Mouse (Mus musculus) C2C12 (cell line): ENCODE measurements around the gene 1700024G13Rik. TPM values are rescaled to one million over a fixed set of nuclear protein-coding genes. Genes with fewer than 3 reads are reported as not detected.

Experiments
- H3K27me3 ChIP-seq: one replicate; pipeline ENCODE4 v1.6.1; 2011; ENCODE audit not compliant: control insufficient read depth, insufficient read depth, insufficient read length
- H3K36me3 ChIP-seq: one replicate; pipeline ENCODE4 v1.6.1; 2011; ENCODE audit not compliant: control insufficient read depth, insufficient read depth
- H3K4me3 ChIP-seq: one replicate; pipeline ENCODE4 v1.5.1; 2011; ENCODE audit warnings: mild to moderate bottlenecking, control low read depth; ENCODE audit not compliant: poor library complexity, insufficient read depth, severe bottlenecking
- H3K79me2 ChIP-seq: one replicate; pipeline ENCODE4 v1.6.1; 2011; ENCODE audit not compliant: control insufficient read depth, insufficient read depth
- H3K79me3 ChIP-seq: one replicate; pipeline ENCODE4 v1.6.1; 2011; ENCODE audit warnings: low read depth, control low read depth
- H3ac ChIP-seq: one replicate; pipeline ENCODE3; 2011; ENCODE audit warnings: low read depth; ENCODE audit not compliant: control insufficient read depth, insufficient read length
- CEBPB ChIP-seq: IDR thresholded peaks from one replicate; pipeline ENCODE4 v1.6.1; 2011; ENCODE audit warnings: low read depth, mild to moderate bottlenecking, control low read depth, moderate library complexity
- CTCF ChIP-seq: IDR thresholded peaks from one replicate; pipeline ENCODE4 v1.5.1; 2011; ENCODE audit not compliant: control insufficient read depth, insufficient read depth, insufficient read length
- FOSL1 ChIP-seq: IDR thresholded peaks from one replicate; pipeline ENCODE4 v1.8.0; 2011; ENCODE audit warnings: mild to moderate bottlenecking, low read length; ENCODE audit not compliant: poor library complexity, insufficient read depth, severe bottlenecking
- MAX ChIP-seq: IDR thresholded peaks from one replicate; pipeline ENCODE4 v1.6.1; 2011; ENCODE audit warnings: mild to moderate bottlenecking, control low read depth
- MYOD1 ChIP-seq: IDR thresholded peaks from one replicate; pipeline ENCODE4 v1.6.1; 2011; ENCODE audit warnings: low read depth; ENCODE audit not compliant: control insufficient read depth, insufficient read length
- MYOG ChIP-seq: IDR thresholded peaks from one replicate; pipeline ENCODE4 v1.6.1; 2011; ENCODE audit not compliant: control insufficient read depth, insufficient read length; ENCODE audit errors: extremely low read depth
- USF1 ChIP-seq: IDR thresholded peaks from one replicate; pipeline ENCODE4 v1.6.1; 2011; ENCODE audit warnings: low read depth, mild to moderate bottlenecking, control low read depth, moderate library complexity
- long read RNA-seq, 2 experiments: library from polyadenylated mRNA; unstranded; transcript quantifications; one replicate each; pipeline ENCODE4 v2.0.0; 2019 to 2020
- polyA plus RNA-seq: library from polyadenylated mRNA; unstranded; fragments of >200 nt; fragmentation: generic; extraction: Trizol; gene quantifications from one replicate; pipeline ENCODE4 v1.2.1, GENCODE M21; 2012; ENCODE audit warnings: missing spikeins

The 1700024G13Rik gene
- not detected for polyA plus RNA-seq
- long read RNA-seq, experiment 1, result 0 reads
- long read RNA-seq, experiment 2, result 0 reads

GRCm38 (mm10) chr14:32388196-32388595, at the start of gene 1700024G13Rik:
Gene 1700024G13Rik (minus strand): TSS chr14:32388391.
- no peaks in the 10 kb centered on the region for H3K36me3 ChIP-seq
- H3ac ChIP-seq, result no peak within 1 kb of the TSS
- H3K27me3 ChIP-seq, result peaks cover 43% of the 10 kb centered on the region
- TF ChIP-seq USF1 (no peak), MYOG (no peak)
- no peak within 1 kb of the TSS for H3K4me3 ChIP-seq
- H3K79me2 ChIP-seq, result no peaks in the 10 kb centered on the region
- no peaks in the 10 kb centered on the region for H3K79me3 ChIP-seq

GRCm38 (mm10) chr14:32437352-32437793, 49.2 kb upstream of the 1700024G13Rik start:
- Histone ChIP-seq H3K79me2 (no peaks in the 10 kb centered on the region), H3ac (no peak overlapping the region), H3K79me3 (no peaks in the 10 kb centered on the region), H3K4me3 (no peak overlapping the region), H3K27me3 (peaks cover 24% of the 10 kb centered on the region), H3K36me3 (no peaks in the 10 kb centered on the region)
- TF ChIP-seq USF1 (no peak), CEBPB (no peak), MYOD1 (no peak), MAX (no peak), CTCF (no peak), MYOG (no peak), FOSL1 (no peak)

DNA sequence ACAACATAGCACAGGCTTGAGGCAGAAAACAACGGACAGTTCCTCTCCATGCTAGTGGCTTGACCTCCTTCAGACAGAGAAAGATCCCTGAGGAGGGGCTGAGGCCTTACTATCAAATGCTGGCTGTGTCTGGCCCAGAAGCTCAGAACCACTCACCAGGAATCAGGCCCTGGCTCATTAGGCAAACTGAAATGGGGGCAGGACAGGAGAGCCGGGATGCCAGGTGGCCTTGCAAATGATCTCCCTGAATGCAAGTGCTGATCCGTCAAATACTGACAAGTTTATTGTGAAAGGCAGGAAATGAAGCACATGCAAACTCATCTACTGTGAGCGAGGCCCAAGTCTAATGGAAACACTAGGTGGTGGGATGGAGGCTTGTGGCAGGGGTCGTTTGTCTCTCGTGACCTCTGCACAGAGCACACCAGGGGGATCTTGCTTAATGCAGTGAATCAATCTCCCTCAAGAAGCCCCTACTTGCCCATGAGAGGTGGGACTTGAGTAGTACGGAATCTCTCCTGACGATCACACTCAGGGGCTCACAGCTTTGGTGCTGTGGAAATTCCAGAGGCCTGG, 40.9 kb upstream of the 1700024G13Rik start:
- H3ac ChIP-seq, result no peak overlapping the region
- H3K79me2 ChIP-seq, result no peaks in the 10 kb centered on the region
- H3K27me3 ChIP-seq, result peaks cover 57% of the 10 kb centered on the region
- TF ChIP-seq CEBPB (no peak), USF1 (no peak), MYOD1 (no peak), MAX (no peak), MYOG (no peak), FOSL1 (no peak), CTCF (no peak)
- no peaks in the 10 kb centered on the region for H3K79me3 ChIP-seq
- H3K4me3 ChIP-seq, result no peak overlapping the region
- H3K36me3 ChIP-seq, result no peaks in the 10 kb centered on the region

GRCm38 (mm10) chr14:32423946-32424345, 35.8 kb upstream of the 1700024G13Rik start:
- H3K36me3 ChIP-seq, result no peaks in the 10 kb centered on the region
- TF ChIP-seq MYOD1 (no peak), FOSL1 (no peak), MAX (no peak), CTCF (no peak), CEBPB (no peak), MYOG (no peak), USF1 (no peak)
- no peaks in the 10 kb centered on the region for H3K79me2 ChIP-seq
- no peak overlapping the region for H3ac ChIP-seq
- peaks cover 73% of the 10 kb centered on the region for H3K27me3 ChIP-seq
- H3K79me3 ChIP-seq, result no peaks in the 10 kb centered on the region
- H3K4me3 ChIP-seq, result no peak overlapping the region

GRCm38 (mm10) chr14:32418747-32419146, 30.6 kb upstream of the 1700024G13Rik start:
- H3K79me2 ChIP-seq, result no peaks in the 10 kb centered on the region
- H3K79me3 ChIP-seq, result no peaks in the 10 kb centered on the region
- H3ac ChIP-seq, result no peak overlapping the region
- TF ChIP-seq CEBPB (no peak), CTCF (no peak), MYOG (no peak), USF1 (no peak), MYOD1 (no peak), FOSL1 (no peak), MAX (no peak)
- H3K27me3 ChIP-seq, result peaks cover 33% of the 10 kb centered on the region
- H3K4me3 ChIP-seq, result no peak overlapping the region
- H3K36me3 ChIP-seq, result no peaks in the 10 kb centered on the region

DNA sequence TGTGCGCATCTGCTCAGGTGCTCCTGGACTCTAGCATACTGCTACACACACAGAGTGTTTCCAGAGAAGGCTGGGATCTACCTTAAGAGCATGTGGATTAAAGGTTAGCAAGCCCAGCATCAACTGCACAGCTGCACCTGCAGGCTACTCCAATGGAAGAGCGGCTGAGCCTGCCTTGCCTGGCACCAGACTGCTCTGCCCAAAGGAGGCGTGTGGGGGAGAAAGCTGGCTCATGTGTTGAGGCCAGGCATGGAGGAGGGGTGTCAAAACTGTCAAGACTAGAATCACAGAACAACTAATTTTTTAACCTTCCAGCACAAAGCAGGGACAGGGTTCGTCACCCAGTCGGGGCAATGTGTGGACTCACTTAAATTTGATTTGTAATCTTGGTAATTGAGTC, 23.9 kb upstream of the 1700024G13Rik start:
- no peak for TF ChIP-seq USF1
- TF ChIP-seq CTCF, result no peak
- Histone ChIP-seq H3K79me3 (no peaks in the 10 kb centered on the region), H3K79me2 (no peaks in the 10 kb centered on the region), H3K4me3 (no peak overlapping the region), H3ac (no peak overlapping the region), H3K36me3 (no peaks in the 10 kb centered on the region), H3K27me3 (peaks cover 19% of the 10 kb centered on the region)
